In genomic region chr15:82016101-82016808, GRCm38 (mm10) we compare ENCODE assay signal across 8 mouse cellular contexts. TPM values are rescaled to one million over a fixed set of nuclear protein-coding genes. Genes with fewer than 3 reads are reported as not detected.
A peak's percentile ranks its signal among the peaks of the same experiment; 100 is the strongest.
DNase-seq lines count a peak whose midpoint lies in the region; ATAC-seq lines count a peak whose summit lies in the region.

No protein-coding gene starts in this region.

- H3K27me3 ChIP-seq in hindbrain, embryonic 15.5 days: no peaks in the 10 kb centered on the region

- peak overlapping the region; percentile 94 for H3K4me2 ChIP-seq in hindbrain, embryonic 15.5 days

- ATAC-seq in hindbrain, embryonic 15.5 days (ENCODE audit: low FRiP score, low read depth): peak; percentile 98

- H3K27ac ChIP-seq in hindbrain, embryonic 15.5 days (replicated peaks): peak overlapping the region; percentile 84

- peak overlapping the region; percentile 83 for H3K9ac ChIP-seq in hindbrain, embryonic 15.5 days

- peaks cover 30% of the 10 kb centered on the region for H3K4me1 ChIP-seq in hindbrain, embryonic 15.5 days (replicated peaks)

- H3K9me3 ChIP-seq in hindbrain, embryonic 15.5 days: no peaks in the 10 kb centered on the region

- DNase-seq in R1 (ENCODE audit: low read depth, low spot score): peak; percentile 99
- DNase-seq in cerebellum, postnatal 25 days: peak; percentile 100
- peak; percentile 99 for DNase-seq in frontal cortex, postnatal 25 days (ENCODE audit: low spot score in 2 of 2)
- DNase-seq in left cerebral cortex, adult 11 months (ENCODE audit: low spot score): peak; percentile 99
- DNase-seq in lung, postnatal 4 days: peak; percentile 99 to 100
- peak; percentile 97 for DNase-seq in retina, postnatal 7 days (ENCODE audit: low read depth, low spot score)
- peak; percentile 97 for DNase-seq in urinary bladder, adult 2 months (ENCODE audit: low spot score)

- under 1% methylated on average over 47 of the region's 53 CpGs for WGBS in hindbrain, embryonic 15.5 days

- peaks cover 13% of the 10 kb centered on the region for H3K36me3 ChIP-seq in hindbrain, embryonic 15.5 days

- peak overlapping the region; percentile 77 for H3K4me3 ChIP-seq in hindbrain, embryonic 15.5 days

RNA-seq across cellular contexts. Expression of gene Desi1, which starts 17.4 kb away (rescaled TPM):
- 52.6 and 55.1 TPM in 2 replicates for polyA plus RNA-seq in hindbrain, embryonic 15.5 days (2015; fragmentation: Nextera tagmentation; extraction: Ambion mirVana)
- polyA plus RNA-seq in urinary bladder, adult 2 months (2012; rRNA removed): 19.5 and 21.7 TPM in 2 replicates

RNA-seq across cellular contexts. Expression of gene Xrcc6, which starts 28.6 kb away (rescaled TPM):
- polyA plus RNA-seq in hindbrain, embryonic 15.5 days (2015; fragmentation: Nextera tagmentation; extraction: Ambion mirVana): 40.8 and 43.4 TPM in 2 replicates
- 18.3 and 20.4 TPM in 2 replicates for polyA plus RNA-seq in urinary bladder, adult 2 months (2012; rRNA removed)

RNA-seq across cellular contexts. Expression of gene Snu13, which starts 31.1 kb away (rescaled TPM):
- 237 and 238 TPM in 2 replicates for polyA plus RNA-seq in hindbrain, embryonic 15.5 days (2015; fragmentation: Nextera tagmentation; extraction: Ambion mirVana)
- polyA plus RNA-seq in urinary bladder, adult 2 months (2012; rRNA removed): 77.9 and 79.0 TPM in 2 replicates

RNA-seq across cellular contexts. Expression of gene 1700029P11Rik, which starts 35.9 kb away (rescaled TPM):
- not detected in 2 replicates for polyA plus RNA-seq in hindbrain, embryonic 15.5 days (2015; fragmentation: Nextera tagmentation; extraction: Ambion mirVana)
- not detected in 2 replicates for polyA plus RNA-seq in urinary bladder, adult 2 months (2012; rRNA removed)

RNA-seq across cellular contexts. Expression of gene 4930407I10Rik, which starts 42.7 kb away (rescaled TPM):
- polyA plus RNA-seq in hindbrain, embryonic 15.5 days (2015; fragmentation: Nextera tagmentation; extraction: Ambion mirVana): not detected in 2 replicates
- polyA plus RNA-seq in urinary bladder, adult 2 months (2012; rRNA removed): not detected in 2 replicates

Comparison
In these comparisons a context has a peak if more than half of its experiments do, and no peak if none do; other contexts are left out.
1. Peak in every context shown above with its lines: DNase-seq, ATAC-seq, H3K4me3 ChIP-seq and H3K27ac ChIP-seq.